Mouse (Mus musculus) inflammation-experienced regulatory T-cells (primary cell): ENCODE measurements around the gene Hypm. TPM values are rescaled to one million over a fixed set of nuclear protein-coding genes. Genes with fewer than 3 reads are reported as not detected.

ENCODE experiments used
- polyA plus RNA-seq, 2 experiments: library from polyadenylated mRNA; unstranded; fragments of 100-300 nt; shearing (Covaris generic); gene quantifications; one replicate each; pipeline ENCODE4 v1.2.1; 2017

The Hypm gene
- polyA plus RNA-seq: not detected

GRCm38 (mm10) chrX:9846628-9847027 lies at the start of gene Hypm:
Hypm (plus strand) TSS chrX:9846928.

DNA sequence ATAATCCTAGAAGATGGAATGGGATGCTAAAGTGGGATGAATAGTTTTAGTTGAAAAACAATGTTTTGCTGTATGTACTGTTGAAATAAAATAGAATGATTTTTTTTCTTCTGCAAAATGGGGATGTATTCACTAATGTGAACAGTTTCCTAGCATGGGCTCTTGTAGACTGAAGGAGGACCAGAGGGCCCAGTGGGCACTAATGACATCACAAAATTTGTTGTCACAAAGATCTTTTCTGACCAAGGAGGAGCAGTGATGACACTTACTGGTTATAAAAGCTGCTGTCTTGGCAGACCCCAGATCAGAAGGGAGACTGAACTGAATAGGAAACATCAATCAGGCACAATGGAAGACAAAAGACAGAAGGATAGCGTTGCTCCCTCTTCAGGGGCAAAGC lies 2.7 kb downstream of the Hypm start, which contains the start of gene H2al3:
Gene H2al3, plus strand, starts transcription at position 301 of the 400 bp plus-strand sequence.

DNA sequence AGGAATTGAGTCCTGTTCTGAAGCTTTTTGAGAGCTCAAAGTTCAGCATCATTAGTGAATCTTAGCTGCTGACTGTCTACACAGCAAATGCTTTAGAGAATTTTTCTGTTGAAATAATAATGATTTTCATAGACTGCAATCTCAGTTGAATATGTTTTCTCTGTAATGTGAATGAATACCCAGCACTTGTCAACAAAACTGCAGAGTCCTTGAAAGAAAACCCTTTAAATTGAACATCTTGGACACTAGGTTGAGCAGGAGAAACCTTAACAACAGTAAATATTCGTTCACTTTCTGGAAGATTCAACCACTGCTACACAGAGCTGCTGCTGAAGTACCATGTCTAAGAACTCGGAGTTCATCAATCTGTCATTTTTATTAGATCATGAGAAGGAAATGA lies 38.6 kb downstream of the Hypm start, which contains the start of gene Sytl5:
Gene Sytl5, plus strand, starts transcription at position 301 of the 400 bp plus-strand sequence.

Other genes with a start within 250 kb of the Hypm start
- 10 to 100 TPM; 36.9 to 47.9 TPM for gene Dynlt3, start 183.9 kb upstream of the Hypm start, polyA plus RNA-seq
- gene H2al3, start 2.8 kb downstream of the Hypm start, polyA plus RNA-seq: not detected
- gene Sytl5, start 38.7 kb downstream of the Hypm start, polyA plus RNA-seq: not detected